Comparison of ENCODE assay signal across 29 mouse cellular contexts in the genomic region with DNA sequence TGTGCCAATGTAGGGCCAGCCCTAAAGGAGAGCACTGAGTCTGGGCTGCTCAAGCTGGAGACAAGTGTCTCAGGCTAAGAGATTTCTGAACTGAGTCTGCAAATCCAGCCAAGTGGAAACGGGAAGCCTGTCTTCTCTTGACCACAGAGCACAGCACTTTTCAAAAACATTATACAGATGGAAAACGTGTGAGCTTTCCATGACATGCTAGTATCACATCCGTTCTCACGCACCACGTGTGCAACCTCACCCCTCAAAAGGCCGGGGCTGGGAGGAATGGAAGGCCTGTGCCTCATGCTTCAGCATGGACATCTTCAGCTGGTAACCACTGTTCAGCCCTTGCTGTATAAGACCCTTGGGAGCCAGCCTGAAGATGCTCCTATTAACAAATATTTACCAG.
"Had no signal": no experiment of that assay in that cellular context is flagged by ENCODE, and none has a peak within 500 bp of the region (broad histone marks: within the 10 kb centered on the region; RNA-seq: fewer than 3 reads in every experiment).

No protein-coding gene starts in this region.

- H3K4me3 ChIP-seq: limb, embryonic 10.5 days; limb, embryonic 12.5 days; limb, embryonic 13.5 days; limb, embryonic 15.5 days; liver, embryonic 12.5 days; liver, embryonic 13.5 days; liver, embryonic 15.5 days; lung, embryonic 15.5 days; megakaryocyte, embryonic 14.5 days; midbrain, embryonic 10.5 days; midbrain, embryonic 12.5 days; midbrain, embryonic 13.5 days; midbrain, embryonic 15.5 days; myocyte had no signal

- H3K4me1 ChIP-seq: limb, embryonic 10.5 days; limb, embryonic 12.5 days; limb, embryonic 13.5 days; limb, embryonic 15.5 days; liver, embryonic 12.5 days; liver, embryonic 13.5 days; liver, embryonic 15.5 days; lung, embryonic 15.5 days; megakaryocyte, embryonic 14.5 days; midbrain, embryonic 10.5 days; midbrain, embryonic 12.5 days; midbrain, embryonic 13.5 days; midbrain, embryonic 15.5 days had no signal

- DNase-seq: left cerebral cortex, postnatal 4 days; liver; liver, embryonic 13.5 days; liver, postnatal 0 days; lung, adult 18-20 months; lung, adult 2 months; lung, embryonic 14.5 days; lung, postnatal 10 days; lung, postnatal 14 days; lung, postnatal 36 days; lung, postnatal 4 days; midbrain, embryonic 14.5 days had no signal

- H3K4me2 ChIP-seq: limb, embryonic 12.5 days; limb, embryonic 13.5 days; limb, embryonic 15.5 days; liver, embryonic 11.5 days; liver, embryonic 12.5 days; liver, embryonic 13.5 days; liver, embryonic 15.5 days; lung, embryonic 14.5 days; lung, embryonic 15.5 days; midbrain, embryonic 11.5 days; midbrain, embryonic 12.5 days; midbrain, embryonic 13.5 days; midbrain, embryonic 15.5 days had no signal

- H3K27me3 ChIP-seq: limb, embryonic 12.5 days; limb, embryonic 13.5 days; limb, embryonic 15.5 days; liver, embryonic 12.5 days; liver, embryonic 13.5 days; liver, embryonic 15.5 days; lung, embryonic 15.5 days; megakaryocyte, embryonic 14.5 days; midbrain, embryonic 12.5 days; midbrain, embryonic 13.5 days; midbrain, embryonic 15.5 days had no signal

- H3K9me3 ChIP-seq: limb, embryonic 10.5 days; limb, embryonic 12.5 days; limb, embryonic 13.5 days; limb, embryonic 15.5 days; liver, embryonic 12.5 days; liver, embryonic 13.5 days; liver, embryonic 15.5 days; lung, embryonic 15.5 days; megakaryocyte, embryonic 14.5 days; midbrain, embryonic 10.5 days; midbrain, embryonic 12.5 days; midbrain, embryonic 13.5 days; midbrain, embryonic 15.5 days had no signal

- H3K27ac ChIP-seq: limb, embryonic 10.5 days; limb, embryonic 12.5 days; limb, embryonic 13.5 days; limb, embryonic 15.5 days; liver, embryonic 12.5 days; liver, embryonic 13.5 days; liver, embryonic 14.5 days; liver, embryonic 15.5 days; lung, embryonic 15.5 days; macrophage; midbrain, embryonic 10.5 days; midbrain, embryonic 12.5 days; midbrain, embryonic 13.5 days; midbrain, embryonic 15.5 days had no signal

- H3K9ac ChIP-seq: limb, embryonic 12.5 days; limb, embryonic 13.5 days; limb, embryonic 15.5 days; liver, embryonic 12.5 days; liver, embryonic 13.5 days; liver, embryonic 14.5 days; liver, embryonic 15.5 days; liver, postnatal 0 days; lung, embryonic 14.5 days; lung, embryonic 15.5 days; midbrain, embryonic 12.5 days; midbrain, embryonic 13.5 days; midbrain, embryonic 15.5 days had no signal

- H3K36me3 ChIP-seq: limb, embryonic 10.5 days; limb, embryonic 12.5 days; limb, embryonic 13.5 days; limb, embryonic 15.5 days; liver, embryonic 12.5 days; liver, embryonic 13.5 days; liver, embryonic 15.5 days; lung, embryonic 15.5 days; midbrain, embryonic 10.5 days; midbrain, embryonic 12.5 days; midbrain, embryonic 13.5 days; midbrain, embryonic 15.5 days had no signal
